Mouse (Mus musculus) Patski (cell line): ENCODE results near the gene Kcnj11. TPM values are rescaled to one million over a fixed set of nuclear protein-coding genes. Genes with fewer than 3 reads are reported as not detected.

Source experiments
- ATAC-seq: fragments of 100-300 bp; one replicate; pipeline ENCODE4 v1.8.0; 2021
- CTCF ChIA-PET: fragments of 350-600 bp; sonication (Branson Sonifier 250); formaldehyde crosslinking; loops from one replicate; lab custom pipeline; 2022; ENCODE audit warnings: inconsistent platforms; lab: Charles Lee
- POLR2A ChIA-PET: fragments of 350-600 bp; sonication (Branson Sonifier 250); formaldehyde crosslinking; loops from one replicate; lab custom pipeline; 2022; ENCODE audit warnings: antibody characterized with exemption, inconsistent platforms; lab: Charles Lee
- DNase-seq: peaks from one replicate; pipeline ENCODE4 v3.0.0-alpha.2; 2011; ENCODE audit warnings: low read depth, low spot score
- H3K27me3 ChIP-seq: fragments of 371-371 bp; one replicate; pipeline ENCODE4 v1.5.1; 2021
- CTCF ChIP-seq: fragments of 100-300 bp; IDR thresholded peaks from one replicate; pipeline ENCODE4 v1.5.1; 2021
- in situ Hi-C: fragments of 300-500 bp; cut with MboI; formaldehyde crosslinking; loops from 3 replicates; pipeline ENCODE4 v1.11.1; 2018; ENCODE audit warnings: low pct_unique_long_range_greater_than_20kb, mixed read lengths
- polyA plus RNA-seq: library from polyadenylated mRNA; unstranded; gene quantifications from one replicate; pipeline ENCODE4 v1.2.3, GENCODE M21; 2021

Kcnj11 gene
- polyA plus RNA-seq, 1 experiment from 2014 or later = 0.06 TPM

- ATAC-seq (no peak), DNase-seq (no peak)
- CTCF ChIA-PET = interaction anchor here (0.9 kb wide), 1 partner anchor 13 kb away, joined by 3 read pairs; no protein-coding TSS in a partner anchor
- H3K27me3 ChIP-seq = no peaks in the 10 kb centered on the region
- POLR2A ChIA-PET = no interaction called here
- in situ Hi-C loops = no loop called here
- TF ChIP-seq CTCF = no peak
Observed at GRCm38 (mm10) chr7:46049981-46050380, 50.6 kb downstream of the Kcnj11 start.

GRCm38 (mm10) chr7:46047873-46048562 lies 52.5 kb downstream of the Kcnj11 start:
- ChIA-PET POLR2A (no interaction called here), CTCF (no interaction called here)
- no peak for ATAC-seq
- TF ChIP-seq CTCF = no peak
- in situ Hi-C loops = no loop called here
- DNase-seq = no peak
- no peaks in the 10 kb centered on the region for H3K27me3 ChIP-seq

GRCm38 (mm10) chr7:46045882-46046281 lies 54.7 kb downstream of the Kcnj11 start:
- no peak for DNase-seq
- no peak for ATAC-seq
- in situ Hi-C loops = no loop called here
- ChIA-PET CTCF (no interaction called here), POLR2A (no interaction called here)
- no peaks in the 10 kb centered on the region for H3K27me3 ChIP-seq
- TF ChIP-seq CTCF = no peak

GRCm38 (mm10) chr7:46044106-46044505 lies 56.5 kb downstream of the Kcnj11 start:
- POLR2A ChIA-PET = no interaction called here
- ATAC-seq = no peak

More at GRCm38 (mm10) chr7:46044106-46044505, 56.5 kb downstream of the Kcnj11 start:
- no peak for TF ChIP-seq CTCF
- no peaks in the 10 kb centered on the region for H3K27me3 ChIP-seq
- in situ Hi-C loops = no loop called here
- DNase-seq = no peak
- CTCF ChIA-PET = no interaction called here

Other genes with a start within 250 kb of the Kcnj11 start
- gene Kdelr1, start 228.0 kb downstream of the Kcnj11 start, polyA plus RNA-seq = 234 TPM
- 1.9 TPM for gene Grin2d, start 222.4 kb downstream of the Kcnj11 start, polyA plus RNA-seq
- gene Syngr4, start 204.1 kb downstream of the Kcnj11 start, polyA plus RNA-seq = 0.63 TPM
- gene Tmem143, start 203.8 kb downstream of the Kcnj11 start, polyA plus RNA-seq = 34.7 TPM
- 26.7 TPM for gene Emp3, start 179.4 kb downstream of the Kcnj11 start, polyA plus RNA-seq
- 0.64 TPM for gene Ccdc114, start 176.7 kb downstream of the Kcnj11 start, polyA plus RNA-seq
- 0.05 TPM for gene Abcc6, start 70.5 kb downstream of the Kcnj11 start, polyA plus RNA-seq
- 100 TPM for gene Nomo1, start 67.1 kb downstream of the Kcnj11 start, polyA plus RNA-seq
- gene Abcc8, start 79.3 kb upstream of the Kcnj11 start, polyA plus RNA-seq = not detected
- gene Ush1c, start 137.7 kb upstream of the Kcnj11 start, polyA plus RNA-seq = not detected
- gene Otog, start 140.2 kb upstream of the Kcnj11 start, polyA plus RNA-seq = not detected